ENCODE assay signal across 10 mouse cellular contexts in genomic region chr6:93218015-93218593, GRCm38 (mm10).
A peak's percentile ranks its signal among the peaks of the same experiment; 100 is the strongest.
DNase-seq lines count a peak whose midpoint lies in the region; ATAC-seq and TF ChIP-seq lines count a peak whose summit lies in the region.
"Had no signal": no experiment of that assay in that cellular context is flagged by ENCODE, and none has a peak within 500 bp of the region (broad histone marks: within the 10 kb centered on the region; RNA-seq: fewer than 3 reads in every experiment).

No protein-coding gene starts in this region.

- no peak for TF ChIP-seq CTCF in hindbrain, postnatal 0 days (IDR thresholded peaks at IDR 0.05; ENCODE audit: low read depth)

- H3K9ac ChIP-seq in hindbrain, postnatal 0 days (replicated peaks; ENCODE audit: low read length) = no peak overlapping the region
- H3K9ac ChIP-seq in hindbrain, embryonic 12.5 days = no peak overlapping the region
- no peak overlapping the region for H3K9ac ChIP-seq in embryonic facial prominence, embryonic 15.5 days
- H3K9ac ChIP-seq in hindbrain, embryonic 14.5 days = no peak overlapping the region
- H3K9ac ChIP-seq: hindbrain, embryonic 13.5 days had no signal

- intact Hi-C loops in left cerebral cortex, postnatal 36 days (cut with DNase I) = no loop called here

- DNase-seq in hindbrain, postnatal 0 days (ENCODE audit: low spot score) = peak; percentile 18
- peak; percentile 12 for DNase-seq in NIH3T3 (ENCODE audit: low read depth)
- DNase-seq in left cerebral cortex, postnatal 36 days (ENCODE audit: low spot score in 2 of 2) = peak; percentile 28 to 41
- DNase-seq in thymus, postnatal 4 days = no peak
- no peak for DNase-seq in hindbrain, embryonic 14.5 days (ENCODE audit: low spot score)
- DNase-seq: cerebellum, adult 11-12 months had no signal

- peaks cover 3% of the 10 kb centered on the region; the same call in 1 of the 2 replicates for H3K4me1 ChIP-seq in hindbrain, postnatal 0 days (ENCODE audit: insufficient read depth, low read length)
- H3K4me1 ChIP-seq in hindbrain, embryonic 12.5 days = no peaks in the 10 kb centered on the region
- H3K4me1 ChIP-seq in embryonic facial prominence, embryonic 15.5 days = peaks cover 7% of the 10 kb centered on the region; the same call in 1 of the 2 replicates
- no peaks in the 10 kb centered on the region for H3K4me1 ChIP-seq in hindbrain, embryonic 14.5 days (replicated peaks; ENCODE audit: control insufficient read depth, insufficient read depth, low read length)
- H3K4me1 ChIP-seq: hindbrain, embryonic 13.5 days had no signal

- no peaks in the 10 kb centered on the region for H3K36me3 ChIP-seq in hindbrain, postnatal 0 days (ENCODE audit: insufficient read depth, low read length)
- no peaks in the 10 kb centered on the region for H3K36me3 ChIP-seq in hindbrain, embryonic 12.5 days
- no peaks in the 10 kb centered on the region for H3K36me3 ChIP-seq in embryonic facial prominence, embryonic 15.5 days
- H3K36me3 ChIP-seq in hindbrain, embryonic 14.5 days (replicated peaks; ENCODE audit: control insufficient read depth, insufficient read depth) = no peaks in the 10 kb centered on the region
- H3K36me3 ChIP-seq: forebrain, embryonic 10.5 days; hindbrain, embryonic 13.5 days had no signal

- no peak overlapping the region for H3K27ac ChIP-seq in hindbrain, postnatal 0 days
- H3K27ac ChIP-seq in hindbrain, embryonic 12.5 days = no peak overlapping the region
- 0 out of 2 replicates have a peak overlapping the region, but pooled peaks have one; percentile 39 for H3K27ac ChIP-seq in embryonic facial prominence, embryonic 15.5 days (replicated peaks)
- no peak overlapping the region for H3K27ac ChIP-seq in hindbrain, embryonic 14.5 days
- H3K27ac ChIP-seq: forebrain, embryonic 10.5 days; hindbrain, embryonic 13.5 days had no signal

- no peak overlapping the region for H3K4me3 ChIP-seq in hindbrain, postnatal 0 days (ENCODE audit: low read length)
- no peak overlapping the region for H3K4me3 ChIP-seq in hindbrain, embryonic 12.5 days
- no peak overlapping the region for H3K4me3 ChIP-seq in embryonic facial prominence, embryonic 15.5 days (replicated peaks)
- no peak overlapping the region for H3K4me3 ChIP-seq in hindbrain, embryonic 14.5 days (replicated peaks; ENCODE audit: low read length)
- H3K4me3 ChIP-seq: forebrain, embryonic 10.5 days; hindbrain, embryonic 13.5 days had no signal

- H3K9me3 ChIP-seq in hindbrain, postnatal 0 days (ENCODE audit: low read length) = no peaks in the 10 kb centered on the region
- no peaks in the 10 kb centered on the region for H3K9me3 ChIP-seq in hindbrain, embryonic 12.5 days (replicated peaks)
- no peaks in the 10 kb centered on the region for H3K9me3 ChIP-seq in embryonic facial prominence, embryonic 15.5 days (replicated peaks)
- no peaks in the 10 kb centered on the region for H3K9me3 ChIP-seq in hindbrain, embryonic 14.5 days (ENCODE audit: control insufficient read depth, low read length)
- H3K9me3 ChIP-seq: forebrain, embryonic 10.5 days; hindbrain, embryonic 13.5 days had no signal

- H3K27me3 ChIP-seq in hindbrain, postnatal 0 days (ENCODE audit: insufficient read depth, low read length) = no peaks in the 10 kb centered on the region
- H3K27me3 ChIP-seq in hindbrain, embryonic 12.5 days = no peaks in the 10 kb centered on the region
- H3K27me3 ChIP-seq in embryonic facial prominence, embryonic 15.5 days = no peaks in the 10 kb centered on the region
- no peaks in the 10 kb centered on the region for H3K27me3 ChIP-seq in hindbrain, embryonic 14.5 days (ENCODE audit: control insufficient read depth, insufficient read depth, low read length)
- H3K27me3 ChIP-seq: hindbrain, embryonic 13.5 days had no signal

- no peak overlapping the region for H3K4me2 ChIP-seq in hindbrain, postnatal 0 days (ENCODE audit: low read depth, low read length)
- no peak overlapping the region for H3K4me2 ChIP-seq in hindbrain, embryonic 12.5 days (replicated peaks)
- H3K4me2 ChIP-seq in embryonic facial prominence, embryonic 15.5 days (replicated peaks) = no peak overlapping the region
- H3K4me2 ChIP-seq in hindbrain, embryonic 14.5 days (replicated peaks) = no peak overlapping the region
- H3K4me2 ChIP-seq: hindbrain, embryonic 13.5 days had no signal

- ATAC-seq in hindbrain, postnatal 0 days = no peak
- ATAC-seq in hindbrain, embryonic 12.5 days (ENCODE audit: low FRiP score) = no peak
- no peak for ATAC-seq in embryonic facial prominence, embryonic 15.5 days (ENCODE audit: insufficient number of reproducible peaks, low FRiP score, low TSS enrichment, low read depth)
- ATAC-seq in hindbrain, embryonic 14.5 days (ENCODE audit: low FRiP score) = no peak

- 66% methylated on average over 4 of the region's 4 CpGs for WGBS in hindbrain, postnatal 0 days
- WGBS in hindbrain, embryonic 12.5 days = 81% methylated on average over 4 of the region's 4 CpGs
- 63% methylated on average over 4 of the region's 4 CpGs for WGBS in embryonic facial prominence, embryonic 15.5 days
- WGBS in hindbrain, embryonic 14.5 days = 82% methylated on average over 4 of the region's 4 CpGs

Comparison
In these comparisons a context has a peak if more than half of its experiments do, and no peak if none do; other contexts are left out.
1. DNase-seq: peak in hindbrain, postnatal 0 days (single experiment), NIH3T3 (single experiment) and left cerebral cortex, postnatal 36 days (2 of 2); none in thymus, postnatal 4 days (single experiment) and hindbrain, embryonic 14.5 days (single experiment).